Mouse (Mus musculus) B cell, adult 2 months (primary cell): ENCODE measurements around the gene Rbm15.
A peak's percentile ranks its signal among the peaks of the same experiment; 100 is the strongest.
"Not testable (repeated sequence)": the region's sequence is repeated elsewhere in the genome, so short reads cannot be mapped to it uniquely, and the experiment has no call there.

Source experiments
- DNase-seq, 2 experiments: peaks; one replicate each; pipeline ENCODE4 v3.0.0; 2022

Rbm15 gene

DNA sequence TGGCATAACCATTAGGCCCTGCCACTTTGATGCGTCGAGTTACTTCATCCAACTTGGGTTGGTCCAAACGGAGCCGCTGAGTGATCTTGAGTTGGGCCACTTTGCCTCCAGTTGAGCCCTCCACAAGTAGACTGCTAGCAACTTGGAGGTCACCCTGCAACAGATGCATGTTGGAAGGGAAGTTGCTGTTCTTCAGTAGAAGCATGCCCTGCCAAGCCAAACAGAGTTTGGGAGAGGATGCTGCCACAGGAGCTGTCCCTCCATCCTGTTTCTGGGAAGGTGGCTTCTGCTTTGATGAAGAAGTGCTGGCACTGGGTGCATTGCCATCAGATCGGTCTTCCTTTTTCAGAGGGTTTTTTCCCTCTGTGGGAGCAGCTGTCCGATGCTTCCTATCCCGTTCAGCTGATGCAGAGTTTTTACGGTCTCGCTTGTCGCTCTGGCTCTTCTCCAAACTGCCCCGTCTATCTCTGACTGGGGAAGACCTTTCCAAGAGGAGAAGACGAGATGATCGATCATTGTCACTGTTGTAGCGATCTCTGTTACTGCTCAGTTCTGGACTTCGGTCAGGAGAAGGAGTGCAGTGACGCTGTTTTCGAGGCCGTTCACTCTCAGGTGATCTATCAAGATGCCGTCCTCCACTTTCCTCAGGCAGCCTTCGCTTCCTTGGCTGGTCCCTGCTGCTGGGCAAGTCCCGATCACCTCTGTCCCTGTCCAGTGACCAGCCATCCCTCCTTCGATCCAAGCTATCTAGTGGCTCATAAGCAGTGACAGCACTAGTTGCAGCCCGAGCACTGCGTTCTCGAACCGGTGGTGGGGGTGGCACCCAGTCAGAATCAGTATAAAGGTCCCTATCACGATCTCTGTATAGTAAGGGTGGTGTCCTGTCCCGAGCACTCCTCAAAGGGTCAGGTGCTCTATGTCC lies 2.7 kb downstream of the Rbm15 start:
- DNase-seq, result no peak

DNA sequence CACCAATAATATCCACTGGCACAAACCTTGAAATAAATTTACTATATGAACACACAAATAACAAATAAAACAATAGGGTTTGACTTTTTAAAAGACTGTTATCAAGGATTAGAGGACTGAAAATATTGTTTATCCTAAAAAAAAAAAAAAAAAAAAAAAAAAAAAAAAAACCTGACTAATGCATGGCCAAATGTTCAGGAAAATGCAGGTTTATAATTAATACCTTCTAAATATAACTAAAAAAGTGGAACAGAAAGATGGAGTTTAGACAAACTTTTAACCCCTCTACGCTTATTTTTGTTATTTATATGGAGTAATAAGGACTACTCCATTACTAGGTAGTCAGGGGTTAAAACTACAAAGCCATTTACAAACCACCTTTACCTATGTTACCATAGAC lies 7.0 kb downstream of the Rbm15 start:
- DNase-seq, result no peak

DNA sequence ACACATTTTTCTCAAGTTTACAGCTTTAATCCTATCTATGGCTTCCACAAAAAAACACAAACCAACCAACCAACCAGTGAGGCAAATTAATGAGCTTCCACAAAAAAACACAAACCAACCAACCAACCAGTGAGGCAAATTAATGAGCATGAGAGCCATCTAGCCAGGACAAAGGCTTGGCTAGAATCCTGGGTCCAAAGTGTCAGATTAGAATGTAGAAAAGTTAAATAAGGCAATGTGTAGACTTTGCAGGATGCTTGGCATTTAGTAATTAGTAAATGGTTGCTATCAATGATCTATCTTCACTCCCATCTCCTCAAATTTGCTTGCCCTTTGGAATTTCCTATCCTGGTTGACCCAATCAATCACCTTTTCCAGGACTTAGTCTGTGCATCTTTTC lies 11.7 kb downstream of the Rbm15 start:
- DNase-seq, result no peak

GRCm38 (mm10) chr3:107321141-107321540 lies 12.3 kb downstream of the Rbm15 start:
- no peak for DNase-seq

- DNase-seq, result no peak
Measured at GRCm38 (mm10) chr3:107317338-107317737, 16.1 kb downstream of the Rbm15 start.

DNA sequence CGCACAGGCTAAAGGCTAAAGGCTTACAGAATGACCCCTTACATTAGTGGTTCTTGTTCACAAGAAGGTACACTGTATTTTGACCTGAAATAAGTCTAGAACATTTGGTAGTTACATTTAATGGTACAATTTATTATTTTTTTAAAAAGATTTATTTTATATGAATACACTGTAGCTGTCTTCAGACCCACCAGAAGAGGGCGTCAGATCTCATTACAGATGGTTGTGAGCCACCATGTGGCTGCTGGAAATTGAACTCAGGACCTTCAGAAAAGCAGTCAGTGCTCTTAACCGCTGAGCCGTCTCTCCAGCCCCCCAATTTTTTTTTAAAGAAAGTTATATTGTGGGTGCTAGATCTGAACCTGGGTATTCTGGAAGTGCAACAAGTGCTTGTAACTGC lies 36.6 kb downstream of the Rbm15 start:
- DNase-seq, result not testable (repeated sequence)

DNA sequence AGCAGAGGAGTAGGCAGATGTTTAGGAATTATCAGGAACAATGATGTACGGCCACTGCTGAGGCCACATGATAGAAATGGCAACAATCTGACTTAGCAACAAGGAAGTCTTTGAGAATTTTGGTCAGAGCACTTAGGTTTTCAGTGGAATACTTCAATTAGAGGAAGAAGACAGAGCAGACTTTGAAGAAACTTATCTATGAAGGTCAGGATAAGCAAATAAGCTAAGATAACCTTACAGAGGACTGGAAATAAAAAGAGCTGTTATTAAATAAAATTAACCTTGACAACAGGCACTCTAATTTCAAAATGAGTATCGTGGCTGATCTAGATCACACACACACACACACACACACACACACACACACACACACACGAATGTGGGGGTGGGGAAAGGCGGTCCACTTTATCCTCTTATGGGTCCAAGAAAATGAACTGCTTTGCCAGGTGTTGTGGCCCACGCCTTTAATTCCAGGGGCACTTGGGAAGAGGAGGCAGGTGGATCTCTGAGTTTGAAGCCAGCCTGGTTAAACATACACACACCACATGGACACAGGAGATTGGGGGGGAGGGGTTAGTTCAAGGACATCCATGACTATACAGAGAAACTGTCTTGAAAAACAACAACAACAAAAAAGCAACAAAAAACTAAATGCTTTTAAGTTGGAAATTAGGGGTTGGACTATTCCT lies 37.7 kb downstream of the Rbm15 start:
- DNase-seq, result no peak

- DNase-seq, result no peak
Measured at GRCm38 (mm10) chr3:107290764-107291381, 42.6 kb downstream of the Rbm15 start, which contains the start of gene Slc16a4. Slc16a4 (plus strand) TSS chr3:107291230.

- no peak for DNase-seq
Measured at GRCm38 (mm10) chr3:107287346-107287745, 46.1 kb downstream of the Rbm15 start.

GRCm38 (mm10) chr3:107286123-107286522 lies 47.4 kb downstream of the Rbm15 start:
- no peak for DNase-seq

- peak; percentile 91 for DNase-seq
Measured at GRCm38 (mm10) chr3:107278479-107279269, 54.8 kb downstream of the Rbm15 start, which contains the start of gene Lamtor5. Lamtor5 (plus strand) TSS chr3:107278858.

DNA sequence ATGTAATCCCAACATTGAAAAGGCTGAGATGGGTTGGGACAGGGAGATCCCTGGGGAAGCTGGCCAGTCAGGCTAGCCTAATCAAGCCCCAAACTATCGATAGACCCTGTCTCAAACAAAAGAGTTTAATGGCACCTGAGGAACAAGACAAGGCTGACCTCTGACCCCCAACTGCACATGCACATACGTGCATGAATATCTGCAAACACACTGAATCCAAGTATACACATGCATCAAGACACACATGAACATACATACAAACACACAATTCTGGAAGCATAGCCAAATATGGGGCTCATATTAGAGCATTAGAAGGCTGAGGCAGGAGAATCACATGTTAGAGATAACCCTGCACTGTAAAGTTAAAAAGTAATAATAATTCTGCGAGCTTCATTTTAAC lies 56.8 kb downstream of the Rbm15 start:
- DNase-seq, result no peak

GRCm38 (mm10) chr3:107275996-107276395 lies 57.5 kb downstream of the Rbm15 start:
- DNase-seq, result no peak
